Mouse (Mus musculus): Measurements from ENCODE around the gene Gata1. TPM values are rescaled to one million over a fixed set of nuclear protein-coding genes. Genes with fewer than 3 reads are reported as not detected.
A peak's percentile ranks its signal among the peaks of the same experiment; 100 is the strongest.
"Not testable (repeated sequence)": the region's sequence is repeated elsewhere in the genome, so short reads cannot be mapped to it uniquely, and the experiment has no call there.

Gata1 gene
- polyA plus RNA-seq, 1 experiment from 2014 or later, result 0.18 TPM

GRCm38 (mm10) chrX:7919601-7920383 lies 58.1 kb downstream of the Gata1 start, which contains the start of gene Pcsk1n:
Pcsk1n (plus strand) TSS chrX:7919822.
- Histone ChIP-seq H3K36me3 (ENCODE audit: control insufficient read depth, insufficient read depth, low read length) (peaks cover 4% of the 10 kb centered on the region), H3K4me1 (ENCODE audit: control insufficient read depth, insufficient read depth, low read length) (peaks cover 8% of the 10 kb centered on the region; the same call in 1 of the 2 replicates), H3K27me3 (ENCODE audit: control insufficient read depth, insufficient read depth, low read depth, low read length) (no peaks in the 10 kb centered on the region), H3K4me3 (ENCODE audit: low read depth, low read length) (peak within 1 kb of the TSS; percentile 54), H3K9ac (ENCODE audit: low read depth, low read length) (peak within 1 kb of the TSS; percentile 73), H3K4me2 (ENCODE audit: low read length) (peak within 1 kb of the TSS; percentile 67), H3K9me3 (replicated peaks; ENCODE audit: control insufficient read depth, low read length, poor library complexity, severe bottlenecking) (no peaks in the 10 kb centered on the region), H3K27ac (ENCODE audit: low read length) (peak within 1 kb of the TSS; percentile 85)
- ATAC-seq, result peak; percentile 92
- WGBS, result 15% methylated on average over 39 of the region's 40 CpGs

GRCm38 (mm10) chrX:7917960-7918359 lies 59.9 kb downstream of the Gata1 start:
- H3K4me2 ChIP-seq (ENCODE audit: low read length); H3K36me3 ChIP-seq (ENCODE audit: control insufficient read depth, insufficient read depth, low read length); H3K27me3 ChIP-seq (ENCODE audit: control insufficient read depth, insufficient read depth, low read depth, low read length); H3K27ac ChIP-seq (ENCODE audit: low read length); H3K4me3 ChIP-seq (ENCODE audit: low read depth, low read length); H3K9me3 ChIP-seq (replicated peaks; ENCODE audit: control insufficient read depth, low read length, poor library complexity, severe bottlenecking); H3K4me1 ChIP-seq (ENCODE audit: control insufficient read depth, insufficient read depth, low read length); ATAC-seq; H3K9ac ChIP-seq (ENCODE audit: low read depth, low read length): not testable (repeated sequence)
- WGBS, result 73% methylated on average over 6 of the region's 6 CpGs

GRCm38 (mm10) chrX:7915669-7916068 lies 62.2 kb downstream of the Gata1 start:
- H3K4me2 ChIP-seq (ENCODE audit: low read length); H3K36me3 ChIP-seq (ENCODE audit: control insufficient read depth, insufficient read depth, low read length); H3K9ac ChIP-seq (ENCODE audit: low read depth, low read length); H3K27ac ChIP-seq (ENCODE audit: low read length); ATAC-seq; H3K9me3 ChIP-seq (replicated peaks; ENCODE audit: control insufficient read depth, low read length, poor library complexity, severe bottlenecking); H3K4me1 ChIP-seq (ENCODE audit: control insufficient read depth, insufficient read depth, low read length); H3K27me3 ChIP-seq (ENCODE audit: control insufficient read depth, insufficient read depth, low read depth, low read length); H3K4me3 ChIP-seq (ENCODE audit: low read depth, low read length): not testable (repeated sequence)
- 34% methylated on average over 3 of the region's 3 CpGs for WGBS

- WGBS, result 42% methylated on average over 6 of the region's 6 CpGs
- Histone ChIP-seq H3K27me3 (ENCODE audit: control insufficient read depth, insufficient read depth, low read depth, low read length) (no peaks in the 10 kb centered on the region), H3K9ac (ENCODE audit: low read depth, low read length) (no peak overlapping the region), H3K4me1 (ENCODE audit: control insufficient read depth, insufficient read depth, low read length) (no peaks in the 10 kb centered on the region), H3K4me3 (ENCODE audit: low read depth, low read length) (no peak overlapping the region), H3K9me3 (replicated peaks; ENCODE audit: control insufficient read depth, low read length, poor library complexity, severe bottlenecking) (no peaks in the 10 kb centered on the region), H3K4me2 (ENCODE audit: low read length) (no peak overlapping the region), H3K27ac (ENCODE audit: low read length) (no peak overlapping the region), H3K36me3 (ENCODE audit: control insufficient read depth, insufficient read depth, low read length) (no peaks in the 10 kb centered on the region)
- ATAC-seq, result no peak
These were observed 67.4 kb downstream of the Gata1 start for GRCm38 (mm10) chrX:7910473-7910872.

Other genes with a start within 250 kb of the Gata1 start
- gene Praf2, start 249.6 kb downstream of the Gata1 start, polyA plus RNA-seq (2015; fragmentation: Nextera tagmentation; extraction: Ambion mirVana), result 132 and 139 TPM in 2 replicates
- gene Ccdc120, start 227.2 kb downstream of the Gata1 start, polyA plus RNA-seq (2015; fragmentation: Nextera tagmentation; extraction: Ambion mirVana), result 71.6 and 76.4 TPM in 2 replicates
- 19.0 and 23.3 TPM in 2 replicates for gene Tfe3, start 215.5 kb downstream of the Gata1 start, polyA plus RNA-seq (2015; fragmentation: Nextera tagmentation; extraction: Ambion mirVana)
- 73.1 and 73.9 TPM in 2 replicates for gene Gripap1, start 188.3 kb downstream of the Gata1 start, polyA plus RNA-seq (2015; fragmentation: Nextera tagmentation; extraction: Ambion mirVana)
- gene Kcnd1, start 155.8 kb downstream of the Gata1 start, polyA plus RNA-seq (2015; fragmentation: Nextera tagmentation; extraction: Ambion mirVana), result 3.3 and 3.8 TPM in 2 replicates
- 41.8 and 42.0 TPM in 2 replicates for gene Otud5, start 136.7 kb downstream of the Gata1 start, polyA plus RNA-seq (2015; fragmentation: Nextera tagmentation; extraction: Ambion mirVana)
- 23.6 and 27.2 TPM in 2 replicates for gene Pim2, start 99.8 kb downstream of the Gata1 start, polyA plus RNA-seq (2015; fragmentation: Nextera tagmentation; extraction: Ambion mirVana)
- gene Slc35a2, start 94.0 kb downstream of the Gata1 start, polyA plus RNA-seq (2015; fragmentation: Nextera tagmentation; extraction: Ambion mirVana), result 44.9 and 45.2 TPM in 2 replicates
- gene Pqbp1, start 78.8 kb downstream of the Gata1 start, polyA plus RNA-seq (2015; fragmentation: Nextera tagmentation; extraction: Ambion mirVana), result 228 and 250 TPM in 2 replicates
- 166 and 167 TPM in 2 replicates for gene Timm17b, start 78.7 kb downstream of the Gata1 start, polyA plus RNA-seq (2015; fragmentation: Nextera tagmentation; extraction: Ambion mirVana)
- gene Gm10491, start 70.2 kb downstream of the Gata1 start, polyA plus RNA-seq (2015; fragmentation: Nextera tagmentation; extraction: Ambion mirVana), result not detected in 2 replicates
- gene Gm10490, start 68.5 kb downstream of the Gata1 start, polyA plus RNA-seq (2015; fragmentation: Nextera tagmentation; extraction: Ambion mirVana), result not detected in 2 replicates
- 288 and 302 TPM in 2 replicates for gene Pcsk1n, start 58.2 kb downstream of the Gata1 start, polyA plus RNA-seq (2015; fragmentation: Nextera tagmentation; extraction: Ambion mirVana)
- not detected in 2 replicates for gene Eras, start 49.5 kb downstream of the Gata1 start, polyA plus RNA-seq (2015; fragmentation: Nextera tagmentation; extraction: Ambion mirVana)
- gene Hdac6, start 30.2 kb downstream of the Gata1 start, polyA plus RNA-seq (2015; fragmentation: Nextera tagmentation; extraction: Ambion mirVana), result 75.6 and 77.9 TPM in 2 replicates
- 0.56 and 0.58 TPM in 2 replicates for gene Glod5, start 40.4 kb upstream of the Gata1 start, polyA plus RNA-seq (2015; fragmentation: Nextera tagmentation; extraction: Ambion mirVana)
- 39.1 and 44.6 TPM in 2 replicates for gene Suv39h1, start 96.7 kb upstream of the Gata1 start, polyA plus RNA-seq (2015; fragmentation: Nextera tagmentation; extraction: Ambion mirVana)
- gene Was, start 112.4 kb upstream of the Gata1 start, polyA plus RNA-seq (2015; fragmentation: Nextera tagmentation; extraction: Ambion mirVana), result 0.12 and 0.19 TPM in 2 replicates
- 70.5 and 72.8 TPM in 2 replicates for gene Wdr13, start 154.8 kb upstream of the Gata1 start, polyA plus RNA-seq (2015; fragmentation: Nextera tagmentation; extraction: Ambion mirVana)
- 286 and 306 TPM in 2 replicates for gene Rbm3, start 167.8 kb upstream of the Gata1 start, polyA plus RNA-seq (2015; fragmentation: Nextera tagmentation; extraction: Ambion mirVana)
- 24.4 and 24.8 TPM in 2 replicates for gene Tbc1d25, start 198.1 kb upstream of the Gata1 start, polyA plus RNA-seq (2015; fragmentation: Nextera tagmentation; extraction: Ambion mirVana)
- 31.7 and 35.1 TPM in 2 replicates for gene Ebp, start 215.4 kb upstream of the Gata1 start, polyA plus RNA-seq (2015; fragmentation: Nextera tagmentation; extraction: Ambion mirVana)
- 45.5 and 47.1 TPM in 2 replicates for gene Porcn, start 228.5 kb upstream of the Gata1 start, polyA plus RNA-seq (2015; fragmentation: Nextera tagmentation; extraction: Ambion mirVana)

Measured in midbrain, embryonic 16.5 days (tissue).